ENCODE assay signal across 8 mouse cellular contexts in genomic region chr4:55531856-55532406, GRCm38 (mm10). TPM values are rescaled to one million over a fixed set of nuclear protein-coding genes. Genes with fewer than 3 reads are reported as not detected.
DNase-seq lines count a peak whose midpoint lies in the region; TF ChIP-seq lines count a peak whose summit lies in the region.

No protein-coding gene starts in this region.

- H3K27me3 ChIP-seq in heart, embryonic 10.5 days (ENCODE audit: insufficient read depth, poor library complexity, severe bottlenecking): peaks cover 28% of the 10 kb centered on the region
- 0 out of 2 replicates have a peak, but pooled peaks cover 6% of the 10 kb centered on the region for H3K27me3 ChIP-seq in E14TG2a.4 (ENCODE audit: insufficient read depth, low read length)
- H3K27me3 ChIP-seq in hindbrain, embryonic 10.5 days (ENCODE audit: insufficient read depth, poor library complexity, severe bottlenecking): peaks cover 72% of the 10 kb centered on the region
- H3K27me3 ChIP-seq in megakaryocyte, embryonic 14.5 days (replicated peaks): peaks cover 69% of the 10 kb centered on the region

- no peaks in the 10 kb centered on the region for H3K9me3 ChIP-seq in heart, embryonic 10.5 days
- no peaks in the 10 kb centered on the region for H3K9me3 ChIP-seq in E14TG2a.4 (ENCODE audit: low read length)
- H3K9me3 ChIP-seq in hindbrain, embryonic 10.5 days: no peaks in the 10 kb centered on the region
- no peaks in the 10 kb centered on the region for H3K9me3 ChIP-seq in megakaryocyte, embryonic 14.5 days

- TF ChIP-seq CTCF in E14TG2a.4 (conservative IDR thresholded peaks at IDR 0.05; ENCODE audit: low read length): no peak

- under 1% methylated on average over 41 of the region's 42 CpGs for WGBS in heart, embryonic 10.5 days
- under 1% methylated on average over 38 of the region's 42 CpGs for WGBS in hindbrain, embryonic 10.5 days

- no peaks in the 10 kb centered on the region for H3K36me3 ChIP-seq in heart, embryonic 10.5 days
- H3K36me3 ChIP-seq in E14TG2a.4 (ENCODE audit: insufficient read depth, low read length): peaks cover 47% of the 10 kb centered on the region
- H3K36me3 ChIP-seq in hindbrain, embryonic 10.5 days: no peaks in the 10 kb centered on the region
- H3K36me3 ChIP-seq in megakaryocyte, embryonic 14.5 days (replicated peaks; ENCODE audit: low read length): no peaks in the 10 kb centered on the region

- H3K4me3 ChIP-seq in heart, embryonic 10.5 days: peak overlapping the region; percentile 77
- H3K4me3 ChIP-seq in E14TG2a.4 (replicated peaks; ENCODE audit: low read length): peak overlapping the region; percentile 93
- H3K4me3 ChIP-seq in hindbrain, embryonic 10.5 days: peak overlapping the region; percentile 75
- peak overlapping the region; percentile 92 for H3K4me3 ChIP-seq in megakaryocyte, embryonic 14.5 days (replicated peaks)

- DNase-seq in heart, embryonic 10.5 days (ENCODE audit: low spot score): no peak
- DNase-seq in heart, adult 8-10 months (ENCODE audit: low spot score): no peak
- no peak for DNase-seq in hindbrain, embryonic 10.5 days (ENCODE audit: low spot score)
- DNase-seq in layer of hippocampus, postnatal 14 days (ENCODE audit: low spot score in 2 of 2): no peak
- DNase-seq in adrenal gland, adult 2 months: no peak
- DNase-seq in thymus, postnatal 0 days (ENCODE audit: low spot score): no peak

- H3K4me1 ChIP-seq in heart, embryonic 10.5 days: peaks cover 27% of the 10 kb centered on the region
- H3K4me1 ChIP-seq in E14TG2a.4 (replicated peaks; ENCODE audit: low read depth, low read length): peaks cover 45% of the 10 kb centered on the region
- H3K4me1 ChIP-seq in hindbrain, embryonic 10.5 days (replicated peaks): peaks cover 39% of the 10 kb centered on the region
- H3K4me1 ChIP-seq in megakaryocyte, embryonic 14.5 days: peaks cover 32% of the 10 kb centered on the region

- H3K27ac ChIP-seq in heart, embryonic 10.5 days: peak overlapping the region; percentile 96
- H3K27ac ChIP-seq in hindbrain, embryonic 10.5 days: peak overlapping the region; percentile 90

RNA-seq across cellular contexts. Expression of gene Klf4, which starts 0.3 kb away (rescaled TPM):
- 2.1 TPM in 2 replicates for polyA plus RNA-seq in heart, embryonic 10.5 days (2016; fragmentation: Nextera tagmentation; extraction: Ambion mirVana)
- total RNA-seq in heart, adult 8-10 months (2022): 10 to 100 TPM; 21.7 to 39.9 (median 27.1) TPM
- polyA plus RNA-seq in hindbrain, embryonic 10.5 days (2016; fragmentation: Nextera tagmentation; extraction: Ambion mirVana): 0.92 and 1.1 TPM in 2 replicates
- polyA plus RNA-seq in megakaryocyte, embryonic 14.5 days (2012; ENCODE audit: insufficient read depth, low replicate concordance): 3.0 and 5.1 TPM in 2 replicates
- total RNA-seq in layer of hippocampus, postnatal 14 days (2021): 1 to 10 TPM; 5.2 to 8.2 TPM
- total RNA-seq in adrenal gland, adult 2 months (2021): 10 to 100 TPM; 15.4 to 19.3 TPM
- polyA plus RNA-seq in adrenal gland, adult 2 months (2012; rRNA removed): 20.0 and 28.0 TPM in 2 replicates
- 3.0 and 3.4 TPM in 2 replicates for polyA plus RNA-seq in thymus, postnatal 0 days (2015; fragmentation: Nextera tagmentation; extraction: Ambion mirVana)
